Mouse (Mus musculus): ENCODE measurements around the gene Pde3a. TPM values are rescaled to one million over a fixed set of nuclear protein-coding genes. Genes with fewer than 3 reads are reported as not detected.

Gene Pde3a
- 1.5 and 1.7 TPM in 2 replicates for polyA plus RNA-seq (2012; rRNA removed)

DNA sequence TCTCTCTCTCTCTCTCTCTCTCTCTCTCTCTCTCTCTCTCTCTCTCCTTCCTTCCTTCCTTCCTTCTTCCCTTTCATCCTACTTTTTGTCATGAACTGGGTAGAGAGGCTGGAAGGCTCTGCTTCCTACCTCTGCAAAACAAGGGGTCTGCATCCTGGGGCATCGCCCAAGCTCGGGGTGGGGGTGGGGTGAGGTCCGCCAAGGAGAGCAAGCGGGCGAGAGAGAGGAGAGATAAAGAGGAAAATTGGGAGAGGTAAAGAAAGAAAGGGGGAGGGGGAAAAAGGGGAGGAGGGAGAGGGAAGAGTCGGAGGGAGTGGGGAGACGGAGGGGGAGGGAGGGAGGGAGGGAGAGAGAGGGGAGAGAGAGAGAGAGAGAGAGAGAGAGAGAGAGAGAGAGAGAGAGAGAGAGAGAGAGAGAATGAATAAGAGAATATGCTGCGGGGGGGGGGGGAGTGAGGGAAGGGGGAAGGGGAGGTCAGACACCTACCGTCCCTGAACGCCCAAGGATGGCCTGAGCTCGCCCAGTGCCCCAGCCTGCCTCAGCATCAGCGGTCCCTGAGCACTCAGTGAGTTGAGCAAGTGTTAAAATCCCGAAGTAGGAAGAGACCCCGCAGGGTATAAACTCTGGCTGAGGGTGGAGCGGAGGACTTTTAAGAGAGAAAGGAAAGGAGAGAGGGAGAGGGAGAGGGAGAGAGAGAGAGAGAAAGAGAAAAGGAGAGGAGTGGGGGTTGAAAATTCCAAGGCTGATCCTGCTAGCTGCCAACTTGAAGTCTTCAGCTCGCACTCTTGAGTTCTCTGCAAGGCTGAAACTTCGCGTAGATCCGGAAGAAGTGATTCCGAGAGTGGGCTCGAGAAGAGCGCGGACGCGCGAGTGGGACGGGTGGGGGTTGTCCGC, at the start of gene Pde3a:
Pde3a (plus strand) TSS at position 579 of the 894 bp plus-strand sequence.

DNA sequence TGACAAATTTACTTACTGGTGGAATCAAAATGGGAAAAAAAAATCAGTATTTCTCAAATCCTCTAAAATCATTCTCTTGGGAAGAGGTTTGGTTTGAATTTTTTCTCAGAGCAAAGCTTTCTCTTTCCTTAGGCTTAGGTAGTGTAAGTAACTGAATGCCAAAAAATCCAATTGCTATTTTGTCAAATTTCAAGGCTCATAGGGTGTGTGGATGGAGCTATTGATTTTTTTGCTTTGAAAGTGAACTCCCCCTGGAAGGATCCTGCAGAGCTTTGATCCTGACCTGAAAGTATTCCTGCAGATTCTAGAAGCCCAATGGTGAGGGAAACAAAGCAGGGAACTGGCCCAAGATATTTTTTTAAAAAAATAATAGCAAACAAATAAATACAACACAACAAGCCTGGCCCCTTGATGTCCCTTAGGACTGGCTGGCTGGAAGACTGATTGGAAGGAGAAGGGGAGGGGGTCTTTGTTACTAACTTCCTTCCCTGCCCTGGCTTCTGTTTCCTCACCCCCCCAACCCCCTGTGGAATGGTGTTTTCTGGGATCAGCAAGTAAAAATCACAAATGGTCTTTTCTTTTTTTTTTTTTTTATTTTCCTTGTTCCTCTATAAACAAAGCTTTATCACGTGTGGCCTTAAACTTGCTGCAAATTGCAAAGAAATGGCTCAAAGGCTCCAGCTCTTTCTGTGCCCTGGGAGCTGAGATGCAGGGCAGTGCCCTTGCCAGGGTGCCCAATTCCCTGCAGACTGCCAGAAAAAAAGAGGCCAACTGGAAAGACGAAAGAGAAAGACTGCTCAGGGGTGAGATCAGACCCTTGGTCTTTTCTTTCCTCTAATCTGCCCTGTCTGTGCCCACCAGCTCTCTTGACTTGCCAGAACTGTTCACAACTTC, 274.9 kb downstream of the Pde3a start, which contains the start of gene Slco1c1:
Slco1c1 (plus strand) TSS at position 622 of the 894 bp plus-strand sequence.

All from central nervous system, embryonic 18 days (tissue).